Comparison of ENCODE assay signal across 8 mouse cellular contexts in the genomic region with DNA sequence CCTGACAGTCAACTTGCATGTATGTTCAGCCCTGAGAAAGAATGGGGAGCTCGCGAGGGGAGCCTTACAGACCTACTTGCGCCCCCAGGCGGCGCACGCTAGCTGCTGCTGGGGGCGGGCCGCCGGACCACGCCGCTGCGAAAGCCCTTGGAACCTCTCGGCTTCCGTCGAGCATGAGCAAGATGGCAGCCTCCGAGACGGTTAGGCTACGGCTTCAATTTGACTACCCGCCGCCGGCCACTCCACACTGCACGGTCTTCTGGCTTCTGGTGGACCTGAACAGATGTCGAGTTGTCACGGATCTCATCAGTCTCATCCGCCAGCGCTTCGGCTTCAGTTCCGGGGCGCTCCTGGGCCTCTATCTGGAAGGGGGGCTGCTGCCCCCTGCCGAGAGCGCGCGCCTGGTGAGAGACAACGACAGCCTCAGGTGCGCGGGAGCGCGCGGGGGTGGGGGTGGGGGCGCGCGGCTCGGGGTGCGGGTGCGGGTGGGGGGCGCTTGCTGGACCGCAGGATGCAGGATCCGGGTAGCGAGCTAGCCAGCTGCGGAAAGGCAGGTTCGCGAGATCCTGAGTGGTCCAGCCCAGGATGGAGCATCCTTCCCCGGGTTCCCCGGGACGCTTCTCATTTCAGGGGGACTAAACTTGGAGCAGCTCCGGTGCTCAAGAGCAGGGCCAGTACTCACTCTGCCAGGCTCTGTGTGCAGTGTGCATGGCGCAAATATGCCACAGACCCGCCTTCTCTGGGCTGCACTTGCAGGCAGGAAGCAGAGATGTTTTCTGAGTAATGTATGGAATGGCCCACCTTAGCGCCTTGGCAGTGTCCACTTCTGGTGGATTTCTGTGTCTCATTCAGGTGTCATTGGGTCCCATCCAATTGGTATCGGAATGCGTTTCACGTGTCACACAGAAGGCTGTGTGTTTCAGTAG. TPM values are rescaled to one million over a fixed set of nuclear protein-coding genes. Genes with fewer than 3 reads are reported as not detected.
DNase-seq lines count a peak whose midpoint lies in the region; ATAC-seq and TF ChIP-seq lines count a peak whose summit lies in the region.

No protein-coding gene starts in this region.

- peak overlapping the region; percentile 55 for H3K9ac ChIP-seq in embryonic facial prominence, embryonic 15.5 days
- H3K9ac ChIP-seq in kidney, embryonic 14.5 days (ENCODE audit: low read depth, low read length): peak overlapping the region; percentile 61
- H3K9ac ChIP-seq in limb, embryonic 15.5 days: peak overlapping the region; percentile 61

- WGBS in bone marrow, adult 2 months: 2% methylated on average over 62 of the region's 62 CpGs
- under 1% methylated on average over 62 of the region's 62 CpGs for WGBS in embryonic facial prominence, embryonic 15.5 days
- under 1% methylated on average over 57 of the region's 62 CpGs for WGBS in kidney, embryonic 14.5 days
- 1% methylated on average over 59 of the region's 62 CpGs for WGBS in limb, embryonic 15.5 days

- peak overlapping the region; percentile 89 for H3K4me3 ChIP-seq in bone marrow, adult 2 months (replicated peaks; ENCODE audit: control insufficient read depth, low read depth, low read length)
- peak overlapping the region; percentile 69 for H3K4me3 ChIP-seq in embryonic facial prominence, embryonic 15.5 days (replicated peaks)
- H3K4me3 ChIP-seq in kidney, embryonic 14.5 days (ENCODE audit: low read length): peak overlapping the region; percentile 60
- peak overlapping the region; percentile 67 for H3K4me3 ChIP-seq in limb, embryonic 15.5 days

- H3K4me2 ChIP-seq in embryonic facial prominence, embryonic 15.5 days (replicated peaks): peak overlapping the region; percentile 75
- peak overlapping the region; percentile 76 for H3K4me2 ChIP-seq in kidney, embryonic 14.5 days (replicated peaks; ENCODE audit: low read depth, low read length)
- H3K4me2 ChIP-seq in limb, embryonic 15.5 days: peak overlapping the region; percentile 75

- no peaks in the 10 kb centered on the region for H3K27me3 ChIP-seq in embryonic facial prominence, embryonic 15.5 days
- H3K27me3 ChIP-seq in kidney, embryonic 14.5 days (ENCODE audit: control insufficient read depth, insufficient read depth, low read length): no peaks in the 10 kb centered on the region
- no peaks in the 10 kb centered on the region for H3K27me3 ChIP-seq in limb, embryonic 15.5 days

- peak; percentile 35; the same call in 1 of the 2 replicates for TF ChIP-seq POLR2A in bone marrow, adult 2 months (IDR thresholded peaks at IDR 0.05; ENCODE audit: borderline replicate concordance, control insufficient read depth, low read depth, low read length)

- TF ChIP-seq CTCF in bone marrow, adult 2 months (IDR thresholded peaks at IDR 0.05; ENCODE audit: control insufficient read depth, insufficient read depth, low read length): peak; percentile 78

- peak; percentile 81 for ATAC-seq in embryonic facial prominence, embryonic 15.5 days (ENCODE audit: insufficient number of reproducible peaks, low FRiP score, low TSS enrichment, low read depth)
- ATAC-seq in kidney, embryonic 14.5 days (ENCODE audit: low FRiP score, low TSS enrichment): peak; percentile 86
- ATAC-seq in limb, embryonic 15.5 days (ENCODE audit: insufficient number of reproducible peaks, low FRiP score, low TSS enrichment, low read depth): peak; percentile 72

- peak; percentile 94 for DNase-seq in 416B (ENCODE audit: low read depth)
- peak; percentile 90 to 92 for DNase-seq in heart, adult 9 months (ENCODE audit: low spot score in 2 of 2)
- DNase-seq in monocyte, adult 2 months (ENCODE audit: low read depth in 1 of 2, low spot score in 2 of 2): peak; percentile 55 to 88
- peak; percentile 89 for DNase-seq in spleen, postnatal 36 days (ENCODE audit: low spot score in 2 of 2)

- H3K4me1 ChIP-seq in bone marrow, adult 2 months (ENCODE audit: control insufficient read depth, insufficient read depth, low read length): peaks cover 3% of the 10 kb centered on the region
- peaks cover 9% of the 10 kb centered on the region for H3K4me1 ChIP-seq in embryonic facial prominence, embryonic 15.5 days
- peaks cover 6% of the 10 kb centered on the region; the same call in 1 of the 2 replicates for H3K4me1 ChIP-seq in kidney, embryonic 14.5 days (ENCODE audit: control insufficient read depth, insufficient read depth, low read length)
- peaks cover 12% of the 10 kb centered on the region for H3K4me1 ChIP-seq in limb, embryonic 15.5 days

- H3K9me3 ChIP-seq in embryonic facial prominence, embryonic 15.5 days (replicated peaks): no peaks in the 10 kb centered on the region
- no peaks in the 10 kb centered on the region for H3K9me3 ChIP-seq in kidney, embryonic 14.5 days (ENCODE audit: control insufficient read depth, low read length)
- no peaks in the 10 kb centered on the region for H3K9me3 ChIP-seq in limb, embryonic 15.5 days

- H3K27ac ChIP-seq in bone marrow, adult 2 months (ENCODE audit: control insufficient read depth, insufficient read depth, low read depth, low read length, poor library complexity): peak overlapping the region; percentile 75
- peak overlapping the region; percentile 86 for H3K27ac ChIP-seq in embryonic facial prominence, embryonic 15.5 days (replicated peaks)
- H3K27ac ChIP-seq in kidney, embryonic 14.5 days (ENCODE audit: low read depth, low read length): peak overlapping the region; percentile 78
- H3K27ac ChIP-seq in limb, embryonic 15.5 days: peak overlapping the region; percentile 88

- H3K36me3 ChIP-seq in embryonic facial prominence, embryonic 15.5 days: no peaks in the 10 kb centered on the region
- no peaks in the 10 kb centered on the region for H3K36me3 ChIP-seq in kidney, embryonic 14.5 days (ENCODE audit: control insufficient read depth, insufficient read depth, low read length)
- H3K36me3 ChIP-seq in limb, embryonic 15.5 days: no peaks in the 10 kb centered on the region

RNA-seq across cellular contexts. Expression of a gene that starts 4.0 kb away (rescaled TPM):
- polyA plus RNA-seq in bone marrow, adult 2 months (2011; ENCODE audit: insufficient read depth, insufficient read length, low replicate concordance, missing spikeins): 2.7 and 7.2 TPM in 2 replicates
- polyA plus RNA-seq in embryonic facial prominence, embryonic 15.5 days (2015; fragmentation: Nextera tagmentation; extraction: Ambion mirVana): 17.1 and 18.7 TPM in 2 replicates
- 12.1 and 14.5 TPM in 2 replicates for polyA plus RNA-seq in kidney, embryonic 14.5 days (2014; fragmentation: Nextera tagmentation; extraction: Ambion mirVana)
- polyA plus RNA-seq in limb, embryonic 15.5 days (2015; fragmentation: Nextera tagmentation; extraction: Ambion mirVana): 15.6 TPM in 2 replicates

RNA-seq across cellular contexts. Expression of a gene that starts 7.3 kb away (rescaled TPM):
- 11.6 TPM in 1 of 2 replicates, not detected in the other for polyA plus RNA-seq in bone marrow, adult 2 months (2011; ENCODE audit: insufficient read depth, insufficient read length, low replicate concordance, missing spikeins)
- polyA plus RNA-seq in embryonic facial prominence, embryonic 15.5 days (2015; fragmentation: Nextera tagmentation; extraction: Ambion mirVana): not detected in 2 replicates
- not detected in 2 replicates for polyA plus RNA-seq in kidney, embryonic 14.5 days (2014; fragmentation: Nextera tagmentation; extraction: Ambion mirVana)
- not detected in 2 replicates for polyA plus RNA-seq in limb, embryonic 15.5 days (2015; fragmentation: Nextera tagmentation; extraction: Ambion mirVana)

RNA-seq across cellular contexts. Expression of a gene that starts 18.8 kb away (rescaled TPM):
- polyA plus RNA-seq in bone marrow, adult 2 months (2011; ENCODE audit: insufficient read depth, insufficient read length, low replicate concordance, missing spikeins): 6.5 and 22.3 TPM in 2 replicates
- 99.0 and 103 TPM in 2 replicates for polyA plus RNA-seq in embryonic facial prominence, embryonic 15.5 days (2015; fragmentation: Nextera tagmentation; extraction: Ambion mirVana)
- 90.5 and 110 TPM in 2 replicates for polyA plus RNA-seq in kidney, embryonic 14.5 days (2014; fragmentation: Nextera tagmentation; extraction: Ambion mirVana)
- 116 and 125 TPM in 2 replicates for polyA plus RNA-seq in limb, embryonic 15.5 days (2015; fragmentation: Nextera tagmentation; extraction: Ambion mirVana)

RNA-seq across cellular contexts. Expression of a gene that starts 25.1 kb away (rescaled TPM):
- polyA plus RNA-seq in bone marrow, adult 2 months (2011; ENCODE audit: insufficient read depth, insufficient read length, low replicate concordance, missing spikeins): 19.8 and 33.7 TPM in 2 replicates
- polyA plus RNA-seq in embryonic facial prominence, embryonic 15.5 days (2015; fragmentation: Nextera tagmentation; extraction: Ambion mirVana): 13.4 and 14.1 TPM in 2 replicates
- polyA plus RNA-seq in kidney, embryonic 14.5 days (2014; fragmentation: Nextera tagmentation; extraction: Ambion mirVana): 11.5 and 13.2 TPM in 2 replicates
- polyA plus RNA-seq in limb, embryonic 15.5 days (2015; fragmentation: Nextera tagmentation; extraction: Ambion mirVana): 12.0 and 12.6 TPM in 2 replicates

Comparison
In these comparisons a context has a peak if more than half of its experiments do, and no peak if none do; other contexts are left out.
1. Peak in every context shown above with its lines: DNase-seq, ATAC-seq, H3K4me3 ChIP-seq and H3K27ac ChIP-seq.